Mouse (Mus musculus): ENCODE results near the gene Itga6. TPM values are rescaled to one million over a fixed set of nuclear protein-coding genes. Genes with fewer than 3 reads are reported as not detected.
A peak's percentile ranks its signal among the peaks of the same experiment; 100 is the strongest.

Itga6 gene
- polyA plus RNA-seq, 1 experiment from 2014 or later = 75.1 TPM

DNA sequence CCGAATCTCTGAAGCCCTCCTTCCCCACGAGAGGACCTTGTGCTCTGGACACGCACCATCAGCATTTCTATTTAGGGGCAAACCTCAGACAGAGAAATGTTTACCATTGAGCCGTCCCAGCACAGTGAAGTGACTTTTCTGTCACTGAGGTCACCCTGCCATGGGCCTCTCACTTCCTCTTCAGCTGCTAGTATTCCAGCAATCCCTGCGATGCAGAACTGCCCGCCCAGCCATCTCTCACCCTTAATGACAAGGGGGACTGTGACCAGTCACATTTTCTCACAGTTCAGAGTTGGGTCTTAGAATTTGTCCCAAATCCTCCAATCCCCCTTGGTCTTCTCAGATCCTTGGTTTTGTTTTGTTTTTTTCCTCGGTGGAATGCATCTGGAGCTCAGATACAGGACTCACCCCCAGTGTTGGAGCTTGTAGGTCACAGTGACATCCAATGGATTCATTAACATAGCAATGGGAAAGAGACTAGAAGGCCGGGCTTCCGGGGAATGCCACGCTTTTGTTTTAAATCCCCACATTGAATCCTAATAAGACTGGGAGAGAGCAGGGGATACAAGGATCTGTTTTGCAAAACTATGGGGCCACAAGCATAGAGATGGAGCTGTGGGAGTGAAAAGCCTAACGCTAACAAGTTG is 432 bp upstream of the Itga6 start:
- H3K27ac ChIP-seq (ENCODE audit: low read length) = peak overlapping the region; percentile 56
- 7% methylated on average over 11 of the region's 11 CpGs for whole genome bisulfite sequencing
- no peak overlapping the region for H3K9ac ChIP-seq (replicated peaks; ENCODE audit: low read length)
- H3K4me2 ChIP-seq (replicated peaks; ENCODE audit: low read depth, low read length) = no peak overlapping the region; the same call in 1 of the 2 replicates
- H3K9me3 ChIP-seq (ENCODE audit: low read length) = no peaks in the 10 kb centered on the region
- peak; percentile 53 for ATAC-seq (ENCODE audit: low FRiP score, low TSS enrichment)
- no peaks in the 10 kb centered on the region for H3K36me3 ChIP-seq (ENCODE audit: insufficient read depth, low read length)
- peaks cover 33% of the 10 kb centered on the region for H3K4me1 ChIP-seq (ENCODE audit: insufficient read depth, low read length)
- H3K27me3 ChIP-seq (ENCODE audit: insufficient read depth, low read length) = no peaks in the 10 kb centered on the region
- H3K4me3 ChIP-seq (ENCODE audit: low read length) = no peak overlapping the region

GRCm38 (mm10) chr2:71748451-71748850 is 3.0 kb downstream of the Itga6 start:
- no peaks in the 10 kb centered on the region for H3K36me3 ChIP-seq (ENCODE audit: insufficient read depth, low read length)
- 75% methylated on average over 5 of the region's 5 CpGs for WGBS
- no peak for ATAC-seq (ENCODE audit: low FRiP score, low TSS enrichment)

DNA sequence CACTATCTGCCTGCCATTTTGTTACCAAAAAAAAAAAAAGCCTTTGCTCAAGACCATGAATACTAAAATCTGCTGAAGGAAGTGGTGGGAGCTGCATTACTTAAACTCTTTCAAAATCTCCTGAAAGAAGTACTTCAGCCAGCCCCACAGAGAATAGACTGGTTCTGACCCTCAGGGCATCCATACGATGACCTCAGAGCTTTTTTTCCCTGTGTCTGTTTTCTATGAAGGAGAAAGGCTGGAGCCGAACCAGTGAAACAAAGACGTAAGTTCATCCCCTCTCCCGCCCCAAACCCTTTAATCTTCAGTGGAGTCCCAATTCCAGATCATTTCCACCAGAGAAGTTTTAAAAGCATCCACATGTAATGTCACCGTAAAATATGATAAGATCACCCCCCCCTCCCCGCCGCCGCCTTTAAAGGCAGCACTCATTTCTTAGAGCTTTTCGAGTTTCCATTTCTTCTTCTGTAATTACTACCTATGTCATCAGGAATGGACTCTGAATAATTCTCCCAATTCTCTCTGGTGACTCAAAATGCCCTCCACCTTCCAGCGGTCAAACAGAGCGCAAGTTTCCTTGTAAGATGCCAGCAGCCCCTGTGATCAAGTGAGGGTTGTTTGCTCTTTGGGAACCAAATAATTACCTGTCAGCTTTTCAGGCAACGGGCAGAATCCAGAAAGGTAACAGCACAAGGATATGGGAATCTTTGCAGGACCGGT is 4.1 kb downstream of the Itga6 start:
- no peak overlapping the region for H3K27ac ChIP-seq (ENCODE audit: low read length)
- WGBS = 60% methylated on average over 13 of the region's 13 CpGs
- H3K9ac ChIP-seq (replicated peaks; ENCODE audit: low read length) = no peak overlapping the region
- no peak overlapping the region for H3K4me2 ChIP-seq (replicated peaks; ENCODE audit: low read depth, low read length)
- H3K4me1 ChIP-seq (ENCODE audit: insufficient read depth, low read length) = peaks cover 12% of the 10 kb centered on the region
- ATAC-seq (ENCODE audit: low FRiP score, low TSS enrichment) = no peak
- H3K27me3 ChIP-seq (ENCODE audit: insufficient read depth, low read length) = no peaks in the 10 kb centered on the region
- H3K4me3 ChIP-seq (ENCODE audit: low read length) = no peak overlapping the region
- H3K9me3 ChIP-seq (ENCODE audit: low read length) = no peaks in the 10 kb centered on the region
- H3K36me3 ChIP-seq (ENCODE audit: insufficient read depth, low read length) = no peaks in the 10 kb centered on the region

More at GRCm38 (mm10) chr2:71748451-71748850, 3.0 kb downstream of the Itga6 start:
- H3K4me3 ChIP-seq (ENCODE audit: low read length) = no peak overlapping the region
- H3K27me3 ChIP-seq (ENCODE audit: insufficient read depth, low read length) = no peaks in the 10 kb centered on the region
- no peak overlapping the region for H3K4me2 ChIP-seq (replicated peaks; ENCODE audit: low read depth, low read length)
- H3K27ac ChIP-seq (ENCODE audit: low read length) = no peak overlapping the region
- no peak overlapping the region for H3K9ac ChIP-seq (replicated peaks; ENCODE audit: low read length)
- peaks cover 17% of the 10 kb centered on the region for H3K4me1 ChIP-seq (ENCODE audit: insufficient read depth, low read length)
- no peaks in the 10 kb centered on the region for H3K9me3 ChIP-seq (ENCODE audit: low read length)

DNA sequence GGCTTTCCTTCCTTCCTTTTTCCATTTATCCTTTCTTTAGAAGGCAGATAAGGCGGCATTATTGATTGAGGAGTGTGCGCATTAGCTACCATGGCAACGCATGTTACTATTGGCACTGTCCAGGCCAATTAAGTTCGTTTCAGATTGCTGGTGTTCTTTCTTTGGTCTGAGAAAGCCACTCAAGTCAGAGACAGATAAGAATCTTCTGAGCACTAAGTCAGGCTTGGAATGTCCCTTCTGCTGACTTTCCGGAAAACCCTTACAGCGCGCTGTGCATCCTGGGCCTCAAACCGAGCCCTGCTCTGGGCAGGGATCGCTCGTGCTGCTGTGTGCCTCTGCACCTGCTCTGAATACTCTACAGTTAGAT is 4.7 kb downstream of the Itga6 start:
- no peak for ATAC-seq (ENCODE audit: low FRiP score, low TSS enrichment)
- Histone ChIP-seq H3K9me3 (ENCODE audit: low read length) (no peaks in the 10 kb centered on the region), H3K27ac (ENCODE audit: low read length) (no peak overlapping the region), H3K36me3 (ENCODE audit: insufficient read depth, low read length) (no peaks in the 10 kb centered on the region), H3K4me3 (ENCODE audit: low read length) (no peak overlapping the region), H3K9ac (replicated peaks; ENCODE audit: low read length) (no peak overlapping the region), H3K27me3 (ENCODE audit: insufficient read depth, low read length) (no peaks in the 10 kb centered on the region), H3K4me1 (ENCODE audit: insufficient read depth, low read length) (peaks cover 7% of the 10 kb centered on the region), H3K4me2 (replicated peaks; ENCODE audit: low read depth, low read length) (no peak overlapping the region)
- WGBS = 71% methylated on average over 10 of the region's 10 CpGs

DNA sequence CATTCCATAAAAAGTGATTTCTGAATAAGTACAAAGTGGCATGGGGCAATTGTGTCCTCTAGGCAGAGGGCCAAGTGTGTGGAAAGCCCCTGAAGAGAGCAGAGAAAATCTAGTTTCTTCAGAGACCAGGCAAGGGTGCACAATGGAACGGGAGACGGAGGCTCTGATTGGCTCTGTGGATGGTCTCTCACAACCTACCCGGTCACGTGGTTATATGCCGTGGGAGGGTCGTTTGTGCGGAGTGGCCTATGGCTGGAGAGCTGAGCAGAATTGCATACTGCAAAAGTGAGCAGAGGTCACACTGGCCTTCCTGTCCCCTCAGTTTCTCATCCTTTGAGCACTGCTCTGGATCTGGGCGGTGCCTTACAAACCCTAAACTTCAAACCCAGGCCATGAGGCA is 5.9 kb downstream of the Itga6 start:
- H3K9me3 ChIP-seq (ENCODE audit: low read length) = no peaks in the 10 kb centered on the region
- ATAC-seq (ENCODE audit: low FRiP score, low TSS enrichment) = peak; percentile 78
- no peaks in the 10 kb centered on the region for H3K4me1 ChIP-seq (ENCODE audit: insufficient read depth, low read length)
- peak overlapping the region; percentile 66; the same call in 1 of the 2 replicates for H3K27ac ChIP-seq (ENCODE audit: low read length)
- 67% methylated on average over 8 of the region's 8 CpGs for WGBS
- no peak overlapping the region for H3K9ac ChIP-seq (replicated peaks; ENCODE audit: low read length)
- no peaks in the 10 kb centered on the region for H3K36me3 ChIP-seq (ENCODE audit: insufficient read depth, low read length)
- H3K4me2 ChIP-seq (replicated peaks; ENCODE audit: low read depth, low read length) = no peak overlapping the region
- H3K4me3 ChIP-seq (ENCODE audit: low read length) = no peak overlapping the region
- no peaks in the 10 kb centered on the region for H3K27me3 ChIP-seq (ENCODE audit: insufficient read depth, low read length)

DNA sequence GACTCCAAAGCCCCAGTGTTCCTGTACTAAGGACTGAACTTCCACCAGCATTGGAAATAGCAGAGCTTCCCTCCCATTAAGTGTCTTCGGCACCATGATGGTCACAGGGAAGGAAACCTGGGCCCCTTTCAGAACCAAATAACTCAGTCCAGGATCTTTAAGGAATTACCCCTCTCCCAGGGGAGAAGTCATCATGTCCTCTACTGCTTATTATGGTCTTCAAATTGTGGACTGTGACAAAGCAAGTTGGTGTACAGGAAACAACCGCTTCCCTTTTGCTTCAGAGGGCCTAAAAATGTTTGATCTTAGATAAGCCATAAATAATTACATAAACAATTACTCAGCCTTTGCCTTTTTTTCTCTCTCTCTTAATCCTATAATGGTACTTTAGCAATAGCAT is 6.4 kb downstream of the Itga6 start:
- Histone ChIP-seq H3K36me3 (ENCODE audit: insufficient read depth, low read length) (no peaks in the 10 kb centered on the region), H3K9ac (replicated peaks; ENCODE audit: low read length) (no peak overlapping the region), H3K27me3 (ENCODE audit: insufficient read depth, low read length) (no peaks in the 10 kb centered on the region), H3K4me1 (ENCODE audit: insufficient read depth, low read length) (no peaks in the 10 kb centered on the region), H3K4me2 (replicated peaks; ENCODE audit: low read depth, low read length) (no peak overlapping the region), H3K27ac (ENCODE audit: low read length) (peak overlapping the region; percentile 66; the same call in 1 of the 2 replicates), H3K9me3 (ENCODE audit: low read length) (no peaks in the 10 kb centered on the region), H3K4me3 (ENCODE audit: low read length) (no peak overlapping the region)
- ATAC-seq (ENCODE audit: low FRiP score, low TSS enrichment) = no peak
- 57% methylated on average over 2 of the region's 2 CpGs for WGBS

DNA sequence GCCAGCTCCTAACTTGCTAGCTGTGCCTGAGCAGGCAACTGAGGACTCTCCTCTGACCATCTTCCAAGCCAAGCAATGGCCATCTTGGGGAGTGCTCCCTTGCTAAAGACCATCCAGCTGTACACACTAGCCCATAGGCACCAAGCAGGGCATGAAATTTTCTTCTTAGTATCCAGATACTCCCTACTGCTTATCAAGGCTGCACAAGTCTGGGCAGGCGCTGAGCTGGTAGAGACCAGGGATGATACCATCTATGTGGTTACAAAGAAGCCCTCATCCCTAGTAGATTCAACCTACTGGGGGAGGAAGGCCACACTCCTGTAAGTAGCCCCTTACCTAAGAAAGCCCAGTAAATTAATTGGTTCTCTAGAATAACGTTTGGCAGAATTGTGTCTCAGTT is 7.0 kb downstream of the Itga6 start:
- H3K27ac ChIP-seq (ENCODE audit: low read length) = no peak overlapping the region
- no peaks in the 10 kb centered on the region for H3K9me3 ChIP-seq (ENCODE audit: low read length)
- H3K9ac ChIP-seq (replicated peaks; ENCODE audit: low read length) = no peak overlapping the region
- H3K27me3 ChIP-seq (ENCODE audit: insufficient read depth, low read length) = no peaks in the 10 kb centered on the region
- no peak for ATAC-seq (ENCODE audit: low FRiP score, low TSS enrichment)
- H3K4me2 ChIP-seq (replicated peaks; ENCODE audit: low read depth, low read length) = no peak overlapping the region
- H3K4me1 ChIP-seq (ENCODE audit: insufficient read depth, low read length) = peaks cover 3% of the 10 kb centered on the region
- WGBS = 83% methylated on average over 2 of the region's 2 CpGs
- H3K36me3 ChIP-seq (ENCODE audit: insufficient read depth, low read length) = no peaks in the 10 kb centered on the region
- no peak overlapping the region for H3K4me3 ChIP-seq (ENCODE audit: low read length)

DNA sequence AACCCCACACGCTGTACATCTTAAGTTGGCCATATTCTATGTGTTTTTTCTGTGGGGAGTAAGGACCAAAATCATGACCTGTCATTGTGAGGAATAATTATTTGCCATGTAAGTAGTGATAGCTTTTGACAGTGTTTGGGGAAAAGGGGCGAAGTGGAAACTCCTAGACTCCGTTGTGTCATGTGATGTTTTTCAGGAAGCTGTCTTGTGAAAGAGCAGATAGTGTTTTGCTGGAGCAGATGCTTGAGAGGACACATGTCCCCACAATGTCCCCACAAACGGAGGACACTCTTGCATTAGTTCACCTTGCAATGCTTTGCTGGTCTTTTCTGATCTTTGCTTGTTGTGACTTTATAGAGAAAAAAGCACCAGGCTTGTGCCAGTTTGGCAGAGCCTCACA is 7.7 kb downstream of the Itga6 start:
- Histone ChIP-seq H3K36me3 (ENCODE audit: insufficient read depth, low read length) (no peaks in the 10 kb centered on the region), H3K27me3 (ENCODE audit: insufficient read depth, low read length) (no peaks in the 10 kb centered on the region), H3K9me3 (ENCODE audit: low read length) (no peaks in the 10 kb centered on the region), H3K4me1 (ENCODE audit: insufficient read depth, low read length) (peaks cover 3% of the 10 kb centered on the region), H3K9ac (replicated peaks; ENCODE audit: low read length) (no peak overlapping the region), H3K27ac (ENCODE audit: low read length) (no peak overlapping the region), H3K4me2 (replicated peaks; ENCODE audit: low read depth, low read length) (no peak overlapping the region), H3K4me3 (ENCODE audit: low read length) (no peak overlapping the region)
- no peak for ATAC-seq (ENCODE audit: low FRiP score, low TSS enrichment)
- 78% methylated on average over 4 of the region's 4 CpGs for WGBS

GRCm38 (mm10) chr2:71755748-71756147 is 10.3 kb downstream of the Itga6 start:
- H3K27ac ChIP-seq (ENCODE audit: low read length) = no peak overlapping the region
- peaks cover 12% of the 10 kb centered on the region for H3K4me1 ChIP-seq (ENCODE audit: insufficient read depth, low read length)
- 90% methylated on average over 4 of the region's 4 CpGs for WGBS

GRCm38 (mm10) chr2:71757098-71757497 is 11.7 kb downstream of the Itga6 start:
- Histone ChIP-seq H3K27me3 (ENCODE audit: insufficient read depth, low read length) (no peaks in the 10 kb centered on the region), H3K36me3 (ENCODE audit: insufficient read depth, low read length) (no peaks in the 10 kb centered on the region), H3K4me1 (ENCODE audit: insufficient read depth, low read length) (peaks cover 12% of the 10 kb centered on the region), H3K4me2 (replicated peaks; ENCODE audit: low read depth, low read length) (no peak overlapping the region), H3K4me3 (ENCODE audit: low read length) (no peak overlapping the region), H3K9ac (replicated peaks; ENCODE audit: low read length) (no peak overlapping the region), H3K9me3 (ENCODE audit: low read length) (no peaks in the 10 kb centered on the region), H3K27ac (ENCODE audit: low read length) (0 out of 2 replicates have a peak overlapping the region, but pooled peaks have one; percentile 25)
- peak; percentile 79 for ATAC-seq (ENCODE audit: low FRiP score, low TSS enrichment)
- 60% methylated on average over 5 of the region's 5 CpGs for WGBS

More at GRCm38 (mm10) chr2:71755748-71756147, 10.3 kb downstream of the Itga6 start:
- Histone ChIP-seq H3K27me3 (ENCODE audit: insufficient read depth, low read length) (no peaks in the 10 kb centered on the region), H3K4me3 (ENCODE audit: low read length) (no peak overlapping the region), H3K9me3 (ENCODE audit: low read length) (no peaks in the 10 kb centered on the region), H3K36me3 (ENCODE audit: insufficient read depth, low read length) (no peaks in the 10 kb centered on the region), H3K4me2 (replicated peaks; ENCODE audit: low read depth, low read length) (no peak overlapping the region), H3K9ac (replicated peaks; ENCODE audit: low read length) (no peak overlapping the region)
- no peak for ATAC-seq (ENCODE audit: low FRiP score, low TSS enrichment)
